Mouse (Mus musculus): ENCODE data around the gene Golm1. TPM values are rescaled to one million over a fixed set of nuclear protein-coding genes. Genes with fewer than 3 reads are reported as not detected.

Golm1 gene
- polyA plus RNA-seq, 1 experiment, result 3.0 TPM

DNA sequence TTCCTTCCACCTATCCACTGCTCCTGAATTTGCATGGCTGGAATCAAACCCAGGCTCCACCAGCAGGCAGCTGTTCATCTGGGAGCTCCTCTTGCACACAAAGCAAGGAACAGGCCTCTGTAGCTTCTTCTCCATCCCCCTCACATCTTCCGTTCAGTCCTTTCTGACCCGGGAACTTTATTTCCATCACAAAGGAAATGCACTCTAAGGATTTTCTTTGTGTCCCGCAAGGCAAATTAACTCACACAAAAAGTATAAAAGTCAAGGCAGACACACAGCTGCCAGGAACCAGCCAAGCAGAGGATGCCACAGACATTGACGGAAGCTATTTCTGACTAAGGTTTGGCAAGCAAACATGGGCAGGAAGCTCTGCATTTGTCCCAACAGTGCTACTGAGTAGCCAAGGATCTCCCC is 18.6 kb downstream of the Golm1 start:
- Histone ChIP-seq H3K27ac (ENCODE audit: control insufficient read depth, insufficient read depth, low read depth, low read length) (no peak overlapping the region), H3K27me3 (ENCODE audit: control insufficient read depth, insufficient read depth, low read length) (no peaks in the 10 kb centered on the region), H3K36me3 (ENCODE audit: control insufficient read depth, insufficient read depth, low read length) (no peaks in the 10 kb centered on the region), H3K4me3 (ENCODE audit: control insufficient read depth, low read depth, low read length) (no peak overlapping the region), H3K4me1 (ENCODE audit: control insufficient read depth, insufficient read depth, low read length) (peaks cover 4% of the 10 kb centered on the region)
- TF ChIP-seq POLR2A (IDR thresholded peaks at IDR 0.05; ENCODE audit: control insufficient read depth, low read depth, low read length) (no peak), CTCF (IDR thresholded peaks at IDR 0.05; ENCODE audit: control insufficient read depth, insufficient read depth, insufficient replicate concordance, low read depth, low read length) (no peak)

DNA sequence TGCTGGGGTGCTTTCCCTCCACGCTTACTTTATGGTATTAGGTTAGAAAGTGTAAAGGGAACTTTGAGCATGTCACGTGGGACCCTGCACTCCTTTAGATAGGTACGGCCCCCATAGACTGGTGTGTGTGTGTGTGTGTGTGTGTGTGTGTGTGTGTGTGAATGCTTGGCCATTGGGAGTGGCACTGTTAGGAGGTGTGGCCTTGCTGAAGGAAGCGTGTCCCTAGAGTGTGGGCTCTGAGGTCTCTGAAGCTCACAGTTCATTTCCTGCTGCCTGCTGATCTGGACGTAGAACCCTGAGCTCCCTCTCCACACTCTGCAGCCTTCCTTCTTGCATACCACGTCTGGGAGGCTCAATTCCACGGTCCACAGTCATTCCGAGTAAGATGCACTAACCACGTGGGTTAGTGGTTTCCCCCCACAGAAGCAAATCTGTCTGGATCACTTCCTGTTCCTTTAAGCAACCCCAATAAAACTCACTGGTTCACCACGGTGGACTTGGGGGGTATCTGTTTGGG is 19.2 kb downstream of the Golm1 start:
- Histone ChIP-seq H3K27ac (ENCODE audit: control insufficient read depth, insufficient read depth, low read depth, low read length) (no peak overlapping the region), H3K4me1 (ENCODE audit: control insufficient read depth, insufficient read depth, low read length) (peaks cover 4% of the 10 kb centered on the region), H3K4me3 (ENCODE audit: control insufficient read depth, low read depth, low read length) (no peak overlapping the region), H3K36me3 (ENCODE audit: control insufficient read depth, insufficient read depth, low read length) (no peaks in the 10 kb centered on the region), H3K27me3 (ENCODE audit: control insufficient read depth, insufficient read depth, low read length) (no peaks in the 10 kb centered on the region)
- no peak for TF ChIP-seq POLR2A (IDR thresholded peaks at IDR 0.05; ENCODE audit: control insufficient read depth, low read depth, low read length)
- no peak for TF ChIP-seq CTCF (IDR thresholded peaks at IDR 0.05; ENCODE audit: control insufficient read depth, insufficient read depth, insufficient replicate concordance, low read depth, low read length)

DNA sequence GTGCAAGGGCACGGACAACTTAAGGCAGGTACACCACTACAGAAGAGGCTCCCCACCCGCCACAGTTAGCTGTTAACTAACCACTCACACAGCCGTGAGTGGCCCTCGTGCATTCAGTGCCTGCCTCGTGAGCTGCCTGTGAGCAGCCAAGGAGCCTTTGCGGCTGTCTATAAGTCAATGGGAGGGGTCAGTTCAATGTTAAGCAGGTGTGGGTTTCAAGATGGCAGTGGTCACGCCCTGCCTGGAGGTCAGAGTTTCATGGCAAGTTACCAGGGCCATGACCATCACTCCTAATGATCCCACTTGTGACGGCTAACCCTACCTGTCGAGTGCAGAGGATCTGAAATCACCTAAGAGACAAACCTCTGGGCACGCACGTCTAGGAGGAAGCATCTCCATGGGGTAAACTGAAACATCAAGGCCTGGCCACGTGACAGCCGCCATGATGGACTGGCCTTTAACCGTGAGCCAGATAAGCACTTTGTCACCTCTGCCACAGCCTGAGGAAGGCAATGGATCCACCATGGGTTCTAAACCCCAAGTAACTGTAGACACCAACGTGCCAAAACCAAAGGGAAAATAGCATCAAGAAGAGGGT is 19.8 kb downstream of the Golm1 start:
- no peak overlapping the region for H3K27ac ChIP-seq (ENCODE audit: control insufficient read depth, insufficient read depth, low read depth, low read length)
- H3K36me3 ChIP-seq (ENCODE audit: control insufficient read depth, insufficient read depth, low read length), result no peaks in the 10 kb centered on the region
- no peaks in the 10 kb centered on the region for H3K27me3 ChIP-seq (ENCODE audit: control insufficient read depth, insufficient read depth, low read length)
- H3K4me1 ChIP-seq (ENCODE audit: control insufficient read depth, insufficient read depth, low read length), result peaks cover 4% of the 10 kb centered on the region
- H3K4me3 ChIP-seq (ENCODE audit: control insufficient read depth, low read depth, low read length), result no peak overlapping the region
- TF ChIP-seq CTCF (IDR thresholded peaks at IDR 0.05; ENCODE audit: control insufficient read depth, insufficient read depth, insufficient replicate concordance, low read depth, low read length), result no peak
- TF ChIP-seq POLR2A (IDR thresholded peaks at IDR 0.05; ENCODE audit: control insufficient read depth, low read depth, low read length), result no peak

DNA sequence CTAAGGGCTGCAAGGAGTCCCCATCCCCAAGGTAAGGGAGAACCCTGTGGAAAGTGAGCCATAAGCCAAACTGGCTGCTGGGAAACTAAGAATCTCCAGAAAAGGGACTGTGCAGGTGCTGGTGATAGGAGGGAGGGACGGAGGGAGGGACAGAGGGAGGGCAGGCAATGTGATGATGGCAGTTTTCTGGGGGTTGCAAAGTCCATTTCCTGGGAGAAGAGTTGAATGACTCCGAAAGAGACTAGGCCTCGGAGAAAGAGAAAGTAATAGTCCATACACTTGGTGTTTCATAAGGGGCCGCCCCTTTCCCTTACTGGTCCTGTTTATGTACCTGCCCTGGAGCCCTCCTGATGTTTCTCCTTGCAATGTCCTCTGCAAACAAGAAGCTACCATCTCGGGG is 21.1 kb downstream of the Golm1 start:
- TF ChIP-seq POLR2A (IDR thresholded peaks at IDR 0.05; ENCODE audit: control insufficient read depth, low read depth, low read length), result no peak
- TF ChIP-seq CTCF (IDR thresholded peaks at IDR 0.05; ENCODE audit: control insufficient read depth, insufficient read depth, insufficient replicate concordance, low read depth, low read length), result no peak
- H3K36me3 ChIP-seq (ENCODE audit: control insufficient read depth, insufficient read depth, low read length), result no peaks in the 10 kb centered on the region
- peaks cover 4% of the 10 kb centered on the region for H3K4me1 ChIP-seq (ENCODE audit: control insufficient read depth, insufficient read depth, low read length)
- no peak overlapping the region for H3K4me3 ChIP-seq (ENCODE audit: control insufficient read depth, low read depth, low read length)
- no peaks in the 10 kb centered on the region for H3K27me3 ChIP-seq (ENCODE audit: control insufficient read depth, insufficient read depth, low read length)
- no peak overlapping the region for H3K27ac ChIP-seq (ENCODE audit: control insufficient read depth, insufficient read depth, low read depth, low read length)

DNA sequence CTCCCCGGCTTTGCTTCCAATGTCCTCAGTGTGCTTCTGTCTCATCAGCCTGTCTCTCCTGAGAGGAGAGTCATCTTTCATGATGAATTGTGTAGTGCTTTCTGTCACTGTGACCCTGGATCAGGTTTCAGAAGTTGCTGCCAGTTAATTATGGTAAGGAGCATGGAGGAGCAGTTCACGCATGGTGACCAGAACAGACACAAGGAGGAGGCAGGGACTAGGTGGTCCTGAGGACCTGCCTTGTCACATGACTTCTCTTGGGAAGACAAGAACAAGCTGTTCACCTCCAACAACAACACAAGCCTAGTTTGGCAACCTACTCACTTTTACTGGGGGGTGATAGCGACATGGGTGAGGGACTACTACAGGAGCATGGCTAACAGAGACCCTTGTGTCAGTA is 22.5 kb downstream of the Golm1 start:
- no peak for TF ChIP-seq POLR2A (IDR thresholded peaks at IDR 0.05; ENCODE audit: control insufficient read depth, low read depth, low read length)
- no peak for TF ChIP-seq CTCF (IDR thresholded peaks at IDR 0.05; ENCODE audit: control insufficient read depth, insufficient read depth, insufficient replicate concordance, low read depth, low read length)
- no peak overlapping the region for H3K4me3 ChIP-seq (ENCODE audit: control insufficient read depth, low read depth, low read length)
- no peaks in the 10 kb centered on the region for H3K27me3 ChIP-seq (ENCODE audit: control insufficient read depth, insufficient read depth, low read length)
- H3K4me1 ChIP-seq (ENCODE audit: control insufficient read depth, insufficient read depth, low read length), result peaks cover 4% of the 10 kb centered on the region
- H3K36me3 ChIP-seq (ENCODE audit: control insufficient read depth, insufficient read depth, low read length), result no peaks in the 10 kb centered on the region
- no peak overlapping the region for H3K27ac ChIP-seq (ENCODE audit: control insufficient read depth, insufficient read depth, low read depth, low read length)

DNA sequence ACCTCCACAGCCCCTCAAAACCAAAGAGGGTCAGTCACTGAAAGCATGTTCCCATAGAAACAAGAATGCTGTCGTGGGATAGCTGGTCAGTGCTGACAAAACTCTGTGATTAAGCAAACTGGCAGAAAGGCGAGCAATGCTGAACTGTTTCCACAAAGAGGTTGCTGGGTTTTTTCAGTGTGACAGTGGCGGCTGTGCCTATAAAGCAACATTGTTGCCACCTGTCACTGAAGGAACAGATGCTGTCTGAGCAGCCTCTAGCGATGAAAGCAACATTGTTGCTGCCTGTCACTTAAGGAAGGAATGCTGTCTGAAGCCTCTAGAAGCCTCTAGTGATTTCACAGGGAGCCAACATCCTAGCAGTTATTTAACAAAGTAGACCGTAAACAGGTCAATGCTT is 23.0 kb downstream of the Golm1 start:
- Histone ChIP-seq H3K4me1 (ENCODE audit: control insufficient read depth, insufficient read depth, low read length) (peaks cover 4% of the 10 kb centered on the region), H3K4me3 (ENCODE audit: control insufficient read depth, low read depth, low read length) (no peak overlapping the region), H3K36me3 (ENCODE audit: control insufficient read depth, insufficient read depth, low read length) (no peaks in the 10 kb centered on the region), H3K27ac (ENCODE audit: control insufficient read depth, insufficient read depth, low read depth, low read length) (no peak overlapping the region), H3K27me3 (ENCODE audit: control insufficient read depth, insufficient read depth, low read length) (no peaks in the 10 kb centered on the region)
- TF ChIP-seq POLR2A (IDR thresholded peaks at IDR 0.05; ENCODE audit: control insufficient read depth, low read depth, low read length) (no peak), CTCF (IDR thresholded peaks at IDR 0.05; ENCODE audit: control insufficient read depth, insufficient read depth, insufficient replicate concordance, low read depth, low read length) (no peak)

DNA sequence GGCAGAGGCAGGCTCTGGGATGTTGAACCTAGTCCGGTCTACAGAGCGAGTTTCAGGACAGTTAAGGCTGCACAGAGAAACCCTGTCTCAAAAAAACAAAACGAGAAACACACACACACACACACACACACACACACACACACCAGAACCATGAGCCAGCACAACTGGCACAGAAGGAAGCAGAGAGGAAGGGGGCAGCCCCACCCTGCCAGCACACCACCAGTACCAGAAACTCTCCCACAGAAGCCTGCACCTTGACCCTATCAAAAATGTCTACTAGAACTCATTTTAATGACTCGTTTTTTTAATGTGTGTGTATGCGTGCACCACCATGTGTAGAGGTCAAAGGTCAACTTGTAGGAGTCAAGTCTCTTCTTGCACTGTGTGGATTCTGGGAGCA is 25.8 kb downstream of the Golm1 start:
- no peak for TF ChIP-seq POLR2A (IDR thresholded peaks at IDR 0.05; ENCODE audit: control insufficient read depth, low read depth, low read length)
- no peak for TF ChIP-seq CTCF (IDR thresholded peaks at IDR 0.05; ENCODE audit: control insufficient read depth, insufficient read depth, insufficient replicate concordance, low read depth, low read length)
- Histone ChIP-seq H3K27me3 (ENCODE audit: control insufficient read depth, insufficient read depth, low read length) (no peaks in the 10 kb centered on the region), H3K36me3 (ENCODE audit: control insufficient read depth, insufficient read depth, low read length) (no peaks in the 10 kb centered on the region), H3K27ac (ENCODE audit: control insufficient read depth, insufficient read depth, low read depth, low read length) (no peak overlapping the region), H3K4me3 (ENCODE audit: control insufficient read depth, low read depth, low read length) (no peak overlapping the region), H3K4me1 (ENCODE audit: control insufficient read depth, insufficient read depth, low read length) (peaks cover 4% of the 10 kb centered on the region)
